Mouse (Mus musculus): ENCODE results near the gene Pls1. TPM values are rescaled to one million over a fixed set of nuclear protein-coding genes. Genes with fewer than 3 reads are reported as not detected.

Pls1 gene
- total RNA-seq, 2 experiments from 2014 or later: 0.16 TPM; not detected in 1

- no peak for DNase-seq (ENCODE audit: low spot score)
Observed at GRCm38 (mm10) chr9:95803783-95804182, 41.3 kb downstream of the Pls1 start.

GRCm38 (mm10) chr9:95801610-95802451 lies 43.3 kb downstream of the Pls1 start:
- no peak for DNase-seq (ENCODE audit: low spot score)

- no peak for DNase-seq (ENCODE audit: low spot score)
Observed at GRCm38 (mm10) chr9:95796323-95796722, 48.8 kb downstream of the Pls1 start.

- DNase-seq (ENCODE audit: low spot score): no peak
Observed at GRCm38 (mm10) chr9:95795844-95796243, 49.3 kb downstream of the Pls1 start.

GRCm38 (mm10) chr9:95795077-95795784 lies 49.9 kb downstream of the Pls1 start:
- DNase-seq (ENCODE audit: low spot score): no peak

GRCm38 (mm10) chr9:95793986-95794744 lies 50.9 kb downstream of the Pls1 start:
- no peak for DNase-seq (ENCODE audit: low spot score)

- DNase-seq (ENCODE audit: low spot score): no peak
Observed at GRCm38 (mm10) chr9:95784888-95785511, 60.1 kb downstream of the Pls1 start.

- DNase-seq (ENCODE audit: low spot score): no peak
Observed at GRCm38 (mm10) chr9:95783646-95784293, 61.3 kb downstream of the Pls1 start.

- no peak for DNase-seq (ENCODE audit: low spot score)
Observed at GRCm38 (mm10) chr9:95771671-95772070, 73.4 kb downstream of the Pls1 start.

GRCm38 (mm10) chr9:95763218-95763617 lies 81.9 kb downstream of the Pls1 start:
- DNase-seq (ENCODE audit: low spot score): no peak

- DNase-seq (ENCODE audit: low spot score): no peak
Observed at GRCm38 (mm10) chr9:95762228-95762627, 82.9 kb downstream of the Pls1 start.

GRCm38 (mm10) chr9:95761381-95761780 lies 83.7 kb downstream of the Pls1 start:
- no peak for DNase-seq (ENCODE audit: low spot score)

- no peak for DNase-seq (ENCODE audit: low spot score)
Observed at GRCm38 (mm10) chr9:95750746-95751145, 94.4 kb downstream of the Pls1 start.

- DNase-seq (ENCODE audit: low spot score): peak; percentile 58
Observed at GRCm38 (mm10) chr9:95750037-95750511, 95.0 kb downstream of the Pls1 start, which contains the start of gene Trpc1. Gene Trpc1 (minus strand): TSS chr9:95750375.

GRCm38 (mm10) chr9:95749461-95749928 lies 95.6 kb downstream of the Pls1 start:
- DNase-seq (ENCODE audit: low spot score): peak; percentile 1

GRCm38 (mm10) chr9:95747298-95747697 lies 97.8 kb downstream of the Pls1 start:
- DNase-seq (ENCODE audit: low spot score): no peak

GRCm38 (mm10) chr9:95744845-95745613 lies 100.1 kb downstream of the Pls1 start:
- DNase-seq (ENCODE audit: low spot score): no peak

- no peak for DNase-seq (ENCODE audit: low spot score)
Observed at GRCm38 (mm10) chr9:95736238-95736637, 108.9 kb downstream of the Pls1 start.

- DNase-seq (ENCODE audit: low spot score): no peak
Observed at GRCm38 (mm10) chr9:95712574-95712973, 132.5 kb downstream of the Pls1 start.

GRCm38 (mm10) chr9:95708943-95709342 lies 136.2 kb downstream of the Pls1 start:
- DNase-seq (ENCODE audit: low spot score): no peak
